Mouse (Mus musculus) CD4-positive helper T cell, adult 2 months (primary cell): Measurements from ENCODE around the gene Hopx.

Experiments
- DNase-seq: peaks from one replicate; pipeline ENCODE4 v3.0.0-alpha.2; 2012; ENCODE audit warnings: low read depth, missing footprints, low spot score

Hopx gene

GRCm38 (mm10) chr5:77132457-77133135, 17.7 kb upstream of the Hopx start:
- DNase-seq = no peak

- no peak for DNase-seq
Observed at GRCm38 (mm10) chr5:77131879-77132278, 17.0 kb upstream of the Hopx start.

GRCm38 (mm10) chr5:77130310-77131020, 15.5 kb upstream of the Hopx start:
- DNase-seq = peak; percentile 84

GRCm38 (mm10) chr5:77129907-77130306, 15.0 kb upstream of the Hopx start:
- no peak for DNase-seq

GRCm38 (mm10) chr5:77128854-77129253, 13.9 kb upstream of the Hopx start:
- no peak for DNase-seq

GRCm38 (mm10) chr5:77126415-77126968, 11.6 kb upstream of the Hopx start:
- DNase-seq = no peak

- DNase-seq = peak; percentile 63
Observed at GRCm38 (mm10) chr5:77124817-77125283, 9.9 kb upstream of the Hopx start.

GRCm38 (mm10) chr5:77124165-77124564, 9.2 kb upstream of the Hopx start:
- peak; percentile 51 for DNase-seq

- no peak for DNase-seq
Observed at GRCm38 (mm10) chr5:77123597-77123996, 8.7 kb upstream of the Hopx start.

- no peak for DNase-seq
Observed at GRCm38 (mm10) chr5:77122254-77123192, 7.6 kb upstream of the Hopx start.

GRCm38 (mm10) chr5:77120701-77121100, 5.8 kb upstream of the Hopx start:
- DNase-seq = no peak

GRCm38 (mm10) chr5:77119475-77120422, 4.8 kb upstream of the Hopx start:
- DNase-seq = no peak

GRCm38 (mm10) chr5:77115732-77116131, 811 bp upstream of the Hopx start:
- no peak for DNase-seq

- DNase-seq = no peak
Observed at GRCm38 (mm10) chr5:77113773-77114172, 1.1 kb downstream of the Hopx start.

- DNase-seq = no peak
Observed at GRCm38 (mm10) chr5:77112066-77112465, 2.9 kb downstream of the Hopx start.

- no peak for DNase-seq
Observed at GRCm38 (mm10) chr5:77109814-77110213, 5.1 kb downstream of the Hopx start.

GRCm38 (mm10) chr5:77108806-77109205, 6.1 kb downstream of the Hopx start:
- no peak for DNase-seq

GRCm38 (mm10) chr5:77107146-77107822, 7.6 kb downstream of the Hopx start:
- DNase-seq = no peak

- DNase-seq = no peak
Observed at GRCm38 (mm10) chr5:77102522-77103365, 12.2 kb downstream of the Hopx start.
